Mouse (Mus musculus) bone marrow macrophage, adult 2 months (primary cell): ENCODE results near the gene Foxn3. TPM values are rescaled to one million over a fixed set of nuclear protein-coding genes. Genes with fewer than 3 reads are reported as not detected.

Experiments
- H3K27ac ChIP-seq: 2 replicates; pipeline ENCODE4 v1.5.1; 2012; ENCODE audit warnings: low read depth, low read length; ENCODE audit not compliant: insufficient read depth
- H3K4me1 ChIP-seq: 2 replicates; pipeline ENCODE4 v1.6.1; 2012; ENCODE audit warnings: low read length; ENCODE audit not compliant: control insufficient read depth, insufficient read depth
- H3K4me3 ChIP-seq: 2 replicates; pipeline ENCODE4 v1.5.1; 2012; ENCODE audit warnings: mild to moderate bottlenecking, low read length, moderate library complexity; ENCODE audit not compliant: insufficient read depth
- CTCF ChIP-seq: IDR thresholded peaks from 2 replicates; pipeline ENCODE4 v1.5.1; 2012; ENCODE audit warnings: low read depth, mild to moderate bottlenecking, low read length, moderate library complexity
- POLR2A ChIP-seq: IDR thresholded peaks from 2 replicates; pipeline ENCODE4 v1.6.1; 2012; ENCODE audit warnings: mild to moderate bottlenecking, low read depth, low read length, borderline replicate concordance
- polyA plus RNA-seq: library from polyadenylated mRNA; stranded (reverse); fragments of >200 nt; gene quantifications from 2 replicates; pipeline ENCODE4 v1.2.4, GENCODE M21; 2012; ENCODE audit not compliant: missing spikeins, insufficient read depth, insufficient read length

Foxn3 gene
- polyA plus RNA-seq, 1 experiment = 27.7 TPM

DNA sequence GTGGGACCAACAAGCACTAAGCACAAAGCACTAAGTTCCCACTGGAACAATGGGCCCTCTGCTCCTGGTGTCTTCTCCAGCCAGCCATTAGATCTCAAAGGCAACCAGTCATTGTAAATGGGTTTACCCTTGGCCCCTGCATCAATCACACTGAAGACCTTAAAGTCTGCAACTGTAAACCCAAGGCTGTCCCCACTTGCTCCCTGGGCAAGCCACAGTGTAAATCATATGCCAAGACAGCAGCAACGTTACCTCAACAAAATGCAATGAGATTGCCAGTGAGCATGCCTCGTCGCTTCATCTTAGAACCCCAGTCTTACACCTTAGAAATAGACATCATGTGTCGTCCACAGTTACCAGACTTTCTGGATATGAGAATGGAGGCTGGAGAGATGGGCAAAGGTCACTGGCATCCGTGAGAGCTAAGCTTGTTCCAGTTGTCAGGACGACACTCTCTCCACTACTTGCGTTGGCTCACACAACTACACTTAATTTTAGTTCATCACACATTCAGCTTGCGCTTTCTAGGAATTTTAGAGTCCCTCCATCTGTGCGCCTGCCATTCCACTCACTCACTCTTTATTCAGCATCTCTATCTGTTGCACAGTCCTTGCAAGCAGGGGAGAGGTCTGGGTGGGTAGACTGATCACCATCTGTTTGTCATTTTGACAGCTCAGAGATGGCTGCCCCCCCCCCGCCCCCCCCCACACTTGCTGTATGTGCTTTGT lies 89.8 kb downstream of the Foxn3 start:
- Histone ChIP-seq H3K4me1 (peaks cover 6% of the 10 kb centered on the region), H3K27ac (no peak overlapping the region), H3K4me3 (no peak overlapping the region)
- TF ChIP-seq POLR2A (no peak), CTCF (no peak)

GRCm38 (mm10) chr12:99471431-99471830 lies 92.0 kb downstream of the Foxn3 start:
- Histone ChIP-seq H3K4me1 (peaks cover 19% of the 10 kb centered on the region), H3K27ac (no peak overlapping the region), H3K4me3 (no peak overlapping the region)
- TF ChIP-seq POLR2A = no peak
- no peak for TF ChIP-seq CTCF

DNA sequence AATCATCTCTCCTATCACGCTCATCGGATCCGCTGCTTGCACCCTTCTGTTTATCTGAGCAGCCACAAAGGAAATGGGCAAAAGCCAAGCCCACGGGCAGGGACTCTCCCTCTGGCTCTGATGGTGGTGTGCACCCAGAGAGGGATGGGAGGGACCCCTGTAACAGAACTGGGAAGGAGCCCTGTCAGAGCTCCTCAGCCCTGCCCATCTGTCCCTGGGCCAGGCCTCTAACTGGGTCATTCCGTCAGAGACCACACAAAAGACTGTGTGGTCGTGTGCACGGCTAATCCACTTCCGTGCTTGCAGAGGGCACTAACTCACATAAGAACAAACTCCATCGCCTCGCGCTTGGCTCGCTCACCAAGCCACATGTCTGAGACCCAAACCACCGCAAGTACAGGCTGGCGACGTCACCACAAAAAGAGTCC lies 95.5 kb downstream of the Foxn3 start:
- TF ChIP-seq POLR2A = no peak
- TF ChIP-seq CTCF = no peak
- H3K27ac ChIP-seq = 0 out of 2 replicates have a peak overlapping the region, but pooled peaks have one; percentile 10
- H3K4me1 ChIP-seq = peaks cover 29% of the 10 kb centered on the region
- no peak overlapping the region; the same call in 1 of the 2 replicates for H3K4me3 ChIP-seq

DNA sequence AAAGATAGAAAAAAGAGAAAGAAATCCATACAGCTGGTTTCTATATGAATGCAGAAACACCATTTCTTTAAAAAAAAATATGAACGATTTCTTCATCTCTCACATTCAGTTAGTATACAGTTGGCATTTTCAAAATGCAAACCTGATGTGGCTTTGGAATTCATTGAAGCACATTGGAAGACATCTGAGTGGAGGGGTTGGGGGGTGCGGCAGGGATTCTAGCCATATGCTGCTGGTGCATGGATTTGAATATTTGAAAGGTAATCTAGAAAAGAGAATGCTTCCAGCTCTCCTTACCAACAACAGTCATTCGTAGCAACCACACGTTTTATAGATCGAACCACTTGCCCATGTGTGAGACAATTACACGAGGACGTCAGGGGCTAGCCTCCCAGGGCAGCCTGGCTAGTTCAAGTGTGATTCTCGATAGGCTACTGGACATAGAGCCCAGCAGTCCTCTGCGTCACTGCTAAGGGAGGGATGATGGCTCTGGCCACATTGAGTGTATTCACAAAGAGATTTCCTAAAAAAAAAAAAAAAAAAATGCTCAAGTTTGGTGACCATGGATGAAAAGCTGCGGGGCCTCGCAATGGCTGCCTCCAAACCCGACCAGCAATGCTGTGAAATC lies 96.0 kb downstream of the Foxn3 start:
- peaks cover 31% of the 10 kb centered on the region for H3K4me1 ChIP-seq
- H3K4me3 ChIP-seq = no peak overlapping the region
- H3K27ac ChIP-seq = no peak overlapping the region
- TF ChIP-seq CTCF (no peak), POLR2A (no peak)

DNA sequence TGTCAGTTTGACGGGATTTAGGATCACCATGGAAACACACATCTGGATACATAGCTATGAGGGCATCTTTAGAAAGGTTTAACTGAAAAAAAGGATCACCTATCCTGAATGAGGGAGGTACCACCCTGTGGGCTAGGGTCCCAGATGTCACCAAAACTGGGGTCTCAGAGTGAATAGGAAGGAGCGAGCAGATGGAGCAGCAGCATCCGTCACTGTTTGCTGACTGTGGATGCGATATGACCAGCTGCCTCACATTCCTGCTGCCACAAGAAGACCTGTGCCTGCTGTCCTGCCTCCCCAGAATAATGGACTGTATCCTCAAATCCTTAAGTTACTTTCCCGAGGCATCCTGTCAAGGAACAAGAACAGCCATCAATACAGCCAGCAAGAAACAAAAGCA lies 97.0 kb downstream of the Foxn3 start:
- Histone ChIP-seq H3K4me3 (no peak overlapping the region), H3K27ac (no peak overlapping the region), H3K4me1 (peaks cover 30% of the 10 kb centered on the region)
- TF ChIP-seq CTCF (no peak), POLR2A (no peak)

DNA sequence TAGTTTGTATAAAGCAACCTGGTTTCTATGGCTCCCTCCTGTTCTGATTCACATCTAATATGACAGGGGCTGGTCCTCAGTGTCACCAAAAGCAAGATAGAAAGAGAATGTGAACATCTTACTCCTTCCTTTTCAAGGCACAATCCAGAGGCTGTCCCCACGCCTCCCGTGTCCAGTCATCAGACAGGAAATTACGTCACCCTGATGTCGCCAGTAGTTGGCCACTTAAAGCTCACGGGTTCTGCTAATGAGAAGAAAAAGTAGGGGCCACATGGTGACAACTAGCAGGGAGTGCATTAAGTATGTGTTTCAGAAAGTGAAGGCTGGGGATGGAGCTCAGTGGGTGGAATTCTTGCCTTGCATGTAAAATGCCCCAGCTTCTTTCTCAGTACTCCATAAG lies 99.1 kb downstream of the Foxn3 start:
- Histone ChIP-seq H3K4me3 (no peak overlapping the region), H3K4me1 (peaks cover 30% of the 10 kb centered on the region), H3K27ac (peak overlapping the region; percentile 27; the same call in 1 of the 2 replicates)
- TF ChIP-seq CTCF = no peak
- TF ChIP-seq POLR2A = no peak

DNA sequence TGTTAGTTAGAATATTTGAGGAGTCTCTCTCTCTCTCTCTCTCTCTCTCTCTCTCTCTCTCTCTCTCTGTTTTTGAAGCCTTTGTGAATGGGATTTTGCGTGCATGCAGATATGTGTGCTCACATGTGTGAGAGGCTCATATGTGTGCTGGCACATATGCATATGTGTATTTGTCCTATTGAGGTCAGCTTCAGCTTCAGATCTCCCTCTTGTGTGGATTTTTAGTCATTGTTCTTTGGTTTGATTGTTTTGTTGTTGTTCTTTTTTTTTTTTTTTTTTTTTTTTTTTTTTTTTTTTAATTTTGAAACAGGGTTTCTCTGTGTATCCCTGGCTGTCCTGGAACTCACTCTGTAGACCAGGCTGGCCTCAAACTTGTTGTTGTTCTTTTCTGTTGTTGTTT lies 100.5 kb downstream of the Foxn3 start:
- Histone ChIP-seq H3K27ac (no peak overlapping the region), H3K4me1 (peaks cover 23% of the 10 kb centered on the region), H3K4me3 (no peak overlapping the region)
- no peak for TF ChIP-seq CTCF
- TF ChIP-seq POLR2A = no peak

GRCm38 (mm10) chr12:99462302-99462701 lies 101.1 kb downstream of the Foxn3 start:
- H3K4me3 ChIP-seq = no peak overlapping the region
- no peak overlapping the region for H3K27ac ChIP-seq
- TF ChIP-seq CTCF (no peak), POLR2A (no peak)
- H3K4me1 ChIP-seq = peaks cover 18% of the 10 kb centered on the region

GRCm38 (mm10) chr12:99457521-99458205 lies 105.7 kb downstream of the Foxn3 start:
- no peak overlapping the region for H3K4me3 ChIP-seq

GRCm38 (mm10) chr12:99455580-99455979 lies 107.8 kb downstream of the Foxn3 start:
- no peak overlapping the region for H3K4me3 ChIP-seq
- H3K27ac ChIP-seq = no peak overlapping the region
- TF ChIP-seq CTCF (no peak), POLR2A (no peak)
- no peaks in the 10 kb centered on the region for H3K4me1 ChIP-seq

More at GRCm38 (mm10) chr12:99457521-99458205, 105.7 kb downstream of the Foxn3 start:
- TF ChIP-seq POLR2A = no peak
- TF ChIP-seq CTCF = no peak
- H3K27ac ChIP-seq = no peak overlapping the region
- H3K4me1 ChIP-seq = peaks cover 7% of the 10 kb centered on the region; the same call in 1 of the 2 replicates
